Mouse (Mus musculus) erythroblast, embryonic 14.5 days (primary cell): Measurements from ENCODE around the gene Tgif2lx2. TPM values are rescaled to one million over a fixed set of nuclear protein-coding genes. Genes with fewer than 3 reads are reported as not detected.
"Not testable (repeated sequence)": the region's sequence is repeated elsewhere in the genome, so short reads cannot be mapped to it uniquely, and the experiment has no call there.

Experiments used
- H3K27me3 ChIP-seq: 2 replicates; pipeline ENCODE4 v1.6.1; 2012; ENCODE audit warnings: inconsistent platforms; ENCODE audit not compliant: control insufficient read depth
- H3K36me3 ChIP-seq: 2 replicates; pipeline ENCODE4 v1.6.1; 2012; ENCODE audit warnings: mild to moderate bottlenecking, inconsistent platforms; ENCODE audit not compliant: control insufficient read depth
- H3K4me1 ChIP-seq: 2 replicates; pipeline ENCODE4 v1.6.1; 2012; ENCODE audit warnings: inconsistent platforms; ENCODE audit not compliant: control insufficient read depth
- H3K4me3 ChIP-seq: replicated peaks from 2 replicates; pipeline ENCODE3; 2012; ENCODE audit warnings: moderate library complexity, mild to moderate bottlenecking, inconsistent platforms
- H3K9me3 ChIP-seq: 2 replicates; pipeline ENCODE4 v1.6.1; 2012; ENCODE audit warnings: low read length, inconsistent platforms, mixed read lengths; ENCODE audit not compliant: control insufficient read depth
- polyA plus RNA-seq: library from polyadenylated mRNA; stranded (reverse); fragments of >175 nt; gene quantifications from 2 replicates; pipeline ENCODE4 v1.2.3, GENCODE M21; 2012

Gene Tgif2lx2
- polyA plus RNA-seq, result not detected in 2 replicates

DNA sequence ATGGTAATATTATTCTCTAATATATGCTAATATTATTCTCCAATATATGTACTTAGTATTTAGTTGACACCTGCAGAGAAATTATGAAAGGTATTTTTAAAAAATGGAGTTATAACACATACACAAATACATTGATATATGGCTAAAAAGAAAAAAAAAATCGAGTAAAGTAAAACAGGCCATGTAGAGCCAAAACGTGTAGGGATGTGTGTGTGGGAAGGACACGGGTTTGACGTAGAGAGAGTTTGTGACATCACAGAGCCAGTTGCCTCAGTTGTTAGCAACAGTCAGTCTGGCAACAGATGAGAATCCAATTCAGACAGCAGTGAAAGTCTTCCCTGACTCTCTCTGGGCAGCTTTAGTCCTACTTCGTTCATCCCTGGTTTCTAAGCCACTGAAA lies at the start of gene Tgif2lx2:
Gene Tgif2lx2, plus strand, starts transcription at position 301 of the 400 bp plus-strand sequence.
- H3K27me3 ChIP-seq, H3K36me3 ChIP-seq, H3K9me3 ChIP-seq, H3K4me3 ChIP-seq, H3K4me1 ChIP-seq: not testable (repeated sequence)

Other genes with a start within 250 kb of the Tgif2lx2 start
- not detected in 2 replicates for gene Tgif2lx1, start 53.5 kb downstream of the Tgif2lx2 start, polyA plus RNA-seq